Mouse (Mus musculus): ENCODE measurements around the gene Tbc1d21. TPM values are rescaled to one million over a fixed set of nuclear protein-coding genes. Genes with fewer than 3 reads are reported as not detected.

The Tbc1d21 gene
- polyA plus RNA-seq, 1 experiment from 2014 or later = not detected

Other genes with a start within 250 kb of the Tbc1d21 start
- gene Islr, start 166.1 kb downstream of the Tbc1d21 start, polyA plus RNA-seq (2014; fragmentation: Nextera tagmentation; extraction: Ambion mirVana) = 24.6 and 26.7 TPM in 2 replicates
- 5.4 and 5.8 TPM in 2 replicates for gene Islr2, start 166.1 kb downstream of the Tbc1d21 start, polyA plus RNA-seq (2014; fragmentation: Nextera tagmentation; extraction: Ambion mirVana)
- gene Pml, start 120.7 kb downstream of the Tbc1d21 start, polyA plus RNA-seq (2014; fragmentation: Nextera tagmentation; extraction: Ambion mirVana) = 13.5 and 14.5 TPM in 2 replicates
- 20.1 and 22.2 TPM in 2 replicates for gene Stoml1, start 117.3 kb downstream of the Tbc1d21 start, polyA plus RNA-seq (2014; fragmentation: Nextera tagmentation; extraction: Ambion mirVana)
- 11.0 and 13.6 TPM in 2 replicates for gene Loxl1, start 57.3 kb downstream of the Tbc1d21 start, polyA plus RNA-seq (2014; fragmentation: Nextera tagmentation; extraction: Ambion mirVana)
- 2.1 and 2.8 TPM in 2 replicates for gene Insyn1, start 118.1 kb upstream of the Tbc1d21 start, polyA plus RNA-seq (2014; fragmentation: Nextera tagmentation; extraction: Ambion mirVana)
- 42.8 and 46.9 TPM in 2 replicates for gene Cd276, start 185.0 kb upstream of the Tbc1d21 start, polyA plus RNA-seq (2014; fragmentation: Nextera tagmentation; extraction: Ambion mirVana)
- 67.9 and 73.6 TPM in 2 replicates for gene Nptn, start 211.8 kb upstream of the Tbc1d21 start, polyA plus RNA-seq (2014; fragmentation: Nextera tagmentation; extraction: Ambion mirVana)

Measured in embryonic facial prominence, embryonic 11.5 days (tissue).